Mouse (Mus musculus) gastrocnemius, adult 8-10 months (tissue): ENCODE data around the gene Prkar1a. TPM values are rescaled to one million over a fixed set of nuclear protein-coding genes. Genes with fewer than 3 reads are reported as not detected.
A peak's percentile ranks its signal among the peaks of the same experiment; 100 is the strongest.

Experiments
- DNase-seq, 2 experiments: peaks; one replicate each; pipeline ENCODE4 v3.0.0; 2022; ENCODE audit warnings: low spot score in 2 of 2
- total RNA-seq, 4 experiments: library from RNA; stranded (reverse); gene quantifications; 2 replicates each; pipeline ENCODE4 v1.2.4; 2022

Gene Prkar1a
- 100 to 1,000 TPM in 2 of 4 experiments, 10 to 100 TPM in 2; 98.3 to 106 (median 101) TPM for total RNA-seq

- DNase-seq = no peak
Measured at GRCm38 (mm10) chr11:109649206-109649605, at the start of gene Prkar1a. TSS of gene Prkar1a (plus strand) at chr11:109649405.

- no peak for DNase-seq
Measured at GRCm38 (mm10) chr11:109607600-109607999, 41.6 kb upstream of the Prkar1a start.

DNA sequence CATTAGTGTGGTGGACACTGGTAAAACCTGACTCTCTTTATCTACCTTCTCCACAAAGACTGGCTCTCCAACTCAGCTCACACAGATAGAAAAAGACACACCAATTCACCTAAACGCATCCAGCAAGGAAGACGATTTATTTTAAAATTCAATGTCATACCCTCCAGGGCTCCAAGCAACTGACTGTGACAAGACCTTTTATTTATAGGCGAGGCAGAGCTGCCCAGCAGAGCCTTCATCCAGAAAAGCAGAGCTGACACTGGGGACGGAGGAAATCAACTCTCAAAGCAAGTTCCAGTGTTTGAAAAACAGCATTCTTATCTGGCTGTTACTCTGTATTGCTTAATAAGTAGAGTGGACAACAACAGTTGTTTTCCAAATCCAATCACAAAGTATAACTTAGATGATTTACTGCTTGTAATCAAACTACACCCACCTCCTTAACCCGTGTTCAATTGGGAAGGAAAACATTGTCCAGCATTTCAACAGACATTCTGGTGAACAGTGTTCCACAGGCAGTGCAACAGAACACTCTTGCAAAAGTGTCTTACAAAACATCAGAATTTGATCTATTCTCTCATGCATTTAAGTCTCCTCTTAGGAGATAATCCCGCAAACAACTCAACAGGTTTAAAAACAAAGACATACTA, 40.1 kb upstream of the Prkar1a start:
- no peak for DNase-seq

DNA sequence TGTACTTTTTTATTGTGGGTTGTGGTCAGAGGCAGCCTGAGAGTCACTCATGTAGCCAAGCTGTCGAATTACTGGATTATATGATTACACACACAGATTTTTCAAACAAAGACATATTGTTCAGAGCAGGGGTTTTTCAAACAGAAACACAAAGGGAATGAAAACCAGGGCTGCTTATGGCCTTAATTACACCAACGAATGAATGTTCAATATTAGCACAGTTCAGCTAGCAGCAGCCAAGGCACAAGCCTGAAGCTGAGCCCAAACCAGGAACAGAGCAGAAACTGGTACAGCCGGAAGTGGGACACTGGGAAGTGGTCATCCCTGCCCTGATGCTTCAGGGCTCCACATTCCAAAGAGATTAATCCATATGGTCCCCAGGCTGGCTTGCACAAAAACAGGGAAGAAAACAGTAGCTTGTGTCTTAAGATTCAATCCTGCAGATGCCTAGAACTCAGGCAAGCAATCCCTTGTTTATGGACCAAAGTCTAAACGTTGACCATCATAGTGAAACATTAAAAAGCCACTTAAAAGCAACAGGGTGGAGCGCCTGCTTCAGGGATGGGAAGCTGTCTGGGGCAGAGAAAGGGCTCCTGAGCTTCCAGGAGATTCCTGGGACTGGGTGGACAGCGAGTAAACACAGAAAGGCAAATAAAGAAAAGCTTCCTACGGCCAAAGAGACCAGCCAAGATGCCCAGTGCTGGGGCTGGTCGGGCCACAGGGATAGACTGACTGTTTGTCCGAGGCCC, 39.0 kb upstream of the Prkar1a start:
- DNase-seq = no peak

DNA sequence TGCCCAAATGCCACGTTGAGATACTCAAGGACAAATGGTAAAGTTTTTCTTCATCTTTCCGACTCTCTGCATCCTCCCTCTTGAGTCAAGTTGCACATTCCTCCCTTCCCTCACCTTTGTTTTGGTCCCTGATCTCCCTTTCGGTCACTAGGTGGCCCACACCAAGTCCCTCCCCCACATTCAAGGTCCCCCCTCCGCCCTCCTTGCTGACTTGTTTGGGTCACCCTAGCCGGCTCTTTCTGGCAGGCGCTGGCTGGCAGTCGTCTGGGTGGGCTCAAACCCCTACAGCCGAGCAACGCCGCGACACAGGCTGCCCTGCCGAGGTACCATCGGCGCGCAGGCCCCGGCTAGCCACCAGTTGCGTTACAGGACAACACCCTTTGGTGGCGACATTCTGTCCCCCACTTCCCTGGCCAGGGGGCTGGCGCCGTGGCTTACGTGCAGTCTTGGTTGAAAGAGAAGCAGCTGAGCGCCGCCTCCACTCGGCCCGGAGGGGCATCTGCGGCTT, 38.4 kb upstream of the Prkar1a start:
- DNase-seq = no peak

DNA sequence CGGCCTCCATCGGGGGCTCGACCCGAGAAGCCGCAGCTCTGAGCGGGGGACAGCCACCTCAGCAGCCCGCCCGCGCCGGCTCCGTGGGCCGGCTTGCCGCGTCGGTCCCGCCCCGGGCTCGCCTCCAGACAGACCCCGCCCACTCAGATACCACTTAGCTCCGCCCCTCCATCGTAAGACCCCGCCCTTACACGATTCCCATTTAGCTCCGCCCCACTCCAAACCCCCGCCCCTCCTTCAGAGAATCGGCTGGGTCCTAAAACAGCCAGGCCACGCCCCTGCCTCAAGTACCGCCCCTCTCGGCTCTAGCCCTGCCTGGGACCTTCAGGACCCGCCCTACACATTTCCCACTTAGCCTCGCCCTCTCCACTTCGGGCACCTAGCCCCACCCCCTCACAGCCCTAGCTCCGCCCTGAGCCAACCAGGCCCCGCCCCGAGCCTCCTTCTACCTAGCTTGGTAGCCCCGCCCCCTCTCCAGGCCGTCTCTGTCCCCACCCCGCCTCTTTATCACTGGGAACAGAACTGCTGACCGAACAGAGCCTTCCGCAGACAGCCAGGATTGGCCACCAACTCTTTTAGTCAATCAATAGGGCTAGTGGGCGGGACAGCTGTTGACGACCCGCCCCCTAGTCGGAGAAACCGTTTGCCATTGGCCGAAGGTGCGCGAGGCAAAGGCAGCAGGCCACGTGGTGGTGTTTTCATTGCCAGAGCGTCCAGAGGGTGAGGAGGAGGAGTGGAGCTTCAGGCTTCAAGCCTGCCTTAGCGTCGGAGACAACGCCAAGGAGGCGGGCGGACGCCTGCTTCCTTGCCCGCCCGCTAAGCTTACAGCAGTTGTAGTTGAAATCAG, 37.7 kb upstream of the Prkar1a start, which contains the start of gene Wipi1:
Gene Wipi1 (minus strand): TSS at position 665 of the 847 bp plus-strand sequence.
- DNase-seq = peak; percentile 99

DNA sequence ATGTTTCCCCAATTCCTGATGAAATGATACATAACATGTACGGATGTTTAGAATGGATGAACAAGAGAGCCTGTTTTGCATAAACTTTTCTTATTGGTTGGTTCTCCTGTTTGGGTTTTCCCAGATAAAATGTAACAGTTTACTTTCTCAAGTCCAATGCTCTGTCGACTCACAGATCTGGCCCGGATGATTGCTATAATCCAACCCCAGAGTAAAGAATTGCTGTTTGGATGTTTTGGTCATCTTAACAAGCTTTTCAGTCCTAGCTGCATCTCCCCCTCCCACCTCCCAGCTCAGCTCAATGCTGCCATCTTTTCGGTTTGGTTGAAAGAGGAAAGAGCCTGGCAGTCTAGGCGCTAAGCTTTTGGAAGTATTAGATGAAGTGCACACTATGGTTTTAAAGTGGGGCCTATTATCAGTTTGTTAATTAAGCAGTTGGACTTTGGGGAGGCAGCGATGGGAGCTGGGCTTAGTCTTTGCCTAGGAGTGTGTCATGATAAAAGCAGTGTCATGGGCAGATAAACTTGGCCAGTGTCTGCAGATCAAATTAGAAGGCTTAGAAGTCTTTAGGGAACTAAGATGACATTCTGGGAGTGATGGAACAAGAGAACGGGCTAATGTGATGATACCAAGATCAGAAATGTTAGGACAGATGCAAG, 36.2 kb upstream of the Prkar1a start:
- no peak for DNase-seq

- no peak for DNase-seq
Measured at GRCm38 (mm10) chr11:109615286-109615685, 33.9 kb upstream of the Prkar1a start.

- no peak for DNase-seq
Measured at GRCm38 (mm10) chr11:109616352-109616751, 32.9 kb upstream of the Prkar1a start.

DNA sequence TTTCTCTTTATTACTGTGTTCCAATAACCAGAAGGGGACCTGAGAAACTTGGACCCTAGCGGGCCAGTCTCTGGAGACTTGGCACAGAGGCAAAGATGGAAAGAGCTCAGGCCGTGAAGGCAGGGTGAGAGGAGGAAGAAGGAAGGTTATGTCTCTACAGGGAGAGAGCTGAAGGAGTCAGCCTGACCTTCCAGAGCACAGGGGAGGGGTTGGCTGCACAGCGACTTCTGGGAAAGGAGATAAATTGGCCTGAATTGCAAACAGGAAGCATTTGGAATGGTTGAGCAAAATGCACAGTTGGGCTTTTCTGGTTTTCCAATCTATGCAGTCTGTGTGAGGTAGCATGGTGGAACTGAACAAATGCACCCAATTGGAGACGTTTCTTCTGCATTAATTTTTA, 32.4 kb upstream of the Prkar1a start:
- DNase-seq = no peak

GRCm38 (mm10) chr11:109619055-109619454, 30.1 kb upstream of the Prkar1a start:
- DNase-seq = peak; percentile 22 to 25

- DNase-seq = no peak
Measured at GRCm38 (mm10) chr11:109620356-109620755, 28.8 kb upstream of the Prkar1a start.

DNA sequence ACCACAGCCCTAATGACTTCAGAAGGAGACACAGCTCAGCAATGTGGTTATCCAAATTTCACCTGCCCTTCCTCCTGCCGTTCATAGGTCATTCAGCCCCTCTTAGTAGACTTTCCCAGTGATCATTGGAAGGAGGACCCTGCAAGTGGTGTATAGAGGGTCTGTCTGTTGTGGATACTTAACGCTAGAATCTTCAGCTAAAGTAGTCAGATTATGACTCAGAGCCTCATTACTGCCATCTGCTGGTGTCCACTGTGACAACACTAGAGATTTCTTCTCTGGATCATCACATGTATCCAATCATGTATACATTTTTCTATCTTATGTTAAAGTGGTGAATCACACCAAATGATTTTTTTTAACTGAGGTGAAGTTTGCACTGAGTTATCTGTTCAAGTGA, 28.0 kb upstream of the Prkar1a start:
- DNase-seq = peak in 1 of 2 experiments; percentile 17

DNA sequence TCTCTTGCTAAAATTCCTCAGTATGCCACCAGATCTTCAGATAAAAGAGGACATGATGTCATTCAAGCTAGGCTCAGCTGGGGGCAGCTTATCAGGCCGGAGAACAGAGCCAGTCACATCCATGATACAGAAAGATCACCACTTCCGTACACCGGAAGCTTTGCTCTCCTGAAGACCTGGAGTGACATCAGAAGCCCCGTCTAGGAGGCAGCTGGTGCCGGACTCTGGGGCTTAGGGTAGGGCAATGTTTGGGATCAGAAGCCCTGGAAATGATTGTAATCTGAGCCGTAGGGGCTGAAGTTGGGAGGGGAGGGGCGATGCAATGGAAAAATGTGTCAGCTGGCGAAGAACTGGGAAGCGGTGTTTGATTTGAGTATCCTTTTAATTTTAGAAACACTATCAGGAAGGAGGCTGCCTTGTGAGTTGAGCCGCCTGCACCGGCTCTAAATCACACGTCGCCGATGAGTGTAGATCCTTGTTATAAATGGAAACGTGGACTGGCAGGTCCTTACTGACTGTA, 26.6 kb upstream of the Prkar1a start:
- DNase-seq = peak in 1 of 2 experiments; percentile 7

- DNase-seq = no peak
Measured at GRCm38 (mm10) chr11:109623238-109623637, 26.0 kb upstream of the Prkar1a start.

DNA sequence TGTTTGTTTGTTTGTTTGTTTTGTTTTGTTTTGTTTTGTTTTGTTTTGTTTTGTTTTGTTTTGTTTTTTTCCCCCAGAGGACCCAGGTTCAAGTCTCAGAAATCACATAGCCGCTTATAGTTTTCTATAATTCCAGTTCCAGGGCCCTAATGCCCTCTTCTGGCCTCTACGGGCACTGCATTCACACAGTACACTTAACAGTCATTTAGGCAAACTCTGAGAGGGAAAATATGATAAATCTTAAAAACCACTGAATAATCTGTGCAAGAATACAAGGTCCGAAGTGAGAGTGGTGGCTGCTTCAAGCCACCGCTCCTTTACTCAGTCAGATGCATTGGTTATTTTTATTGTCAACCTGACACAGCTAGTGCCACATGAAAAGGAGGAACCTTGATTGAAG, 21.6 kb upstream of the Prkar1a start:
- DNase-seq = no peak

DNA sequence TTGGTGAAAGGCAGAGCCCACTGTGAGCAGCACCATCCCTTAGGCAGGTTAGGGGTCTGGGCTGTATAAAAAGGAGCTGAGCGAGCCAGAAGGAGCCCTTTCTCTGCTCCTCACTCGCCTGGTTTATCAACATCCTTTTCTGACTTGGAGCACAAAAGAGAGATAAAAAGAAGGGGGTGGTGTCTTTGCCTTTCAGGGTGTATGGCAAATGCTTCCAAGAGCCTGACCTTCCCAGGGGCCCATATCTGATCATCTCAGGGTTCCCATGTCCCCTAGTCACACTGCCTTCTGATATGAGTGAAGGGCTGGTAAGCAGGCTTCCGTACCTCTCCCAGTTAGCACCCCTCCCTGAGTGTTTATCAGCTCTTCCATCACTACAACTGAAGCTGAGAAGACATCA, 21.1 kb upstream of the Prkar1a start:
- DNase-seq = no peak

DNA sequence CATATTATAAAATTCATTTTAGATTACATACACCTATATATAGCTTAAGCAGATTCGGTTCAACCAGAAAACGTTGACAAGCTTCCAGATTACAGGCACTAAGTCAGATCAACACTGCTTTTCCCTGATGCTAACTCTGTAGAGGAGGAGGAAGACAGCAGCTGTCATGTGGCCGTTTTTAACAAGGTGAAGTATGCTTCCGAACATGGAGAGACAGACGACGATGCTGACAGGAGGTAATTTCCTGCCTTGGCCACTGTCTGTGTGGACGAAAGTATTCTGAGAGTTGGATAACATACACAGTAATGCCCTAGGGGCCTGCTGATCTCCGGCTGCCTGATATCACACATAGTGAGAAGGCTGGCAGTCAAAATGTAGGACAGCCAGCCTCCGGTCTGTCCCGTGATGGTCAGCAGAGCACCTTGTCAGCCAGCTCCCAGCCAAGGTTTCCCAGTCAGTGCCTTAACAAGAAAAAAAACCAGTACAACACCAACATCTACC, 20.1 kb upstream of the Prkar1a start:
- peak in 1 of 2 experiments; percentile 41 for DNase-seq

- no peak for DNase-seq
Measured at GRCm38 (mm10) chr11:109634928-109635327, 14.3 kb upstream of the Prkar1a start.

- no peak for DNase-seq
Measured at GRCm38 (mm10) chr11:109635871-109636395, 13.3 kb upstream of the Prkar1a start.
